Mouse (Mus musculus) mesoderm, embryonic 11.5 days (tissue): ENCODE results near the gene Trpv2.
A peak's percentile ranks its signal among the peaks of the same experiment; 100 is the strongest.

Experiments used
- DNase-seq: peaks from one replicate; pipeline ENCODE4 v3.0.0-alpha.2; 2012; ENCODE audit warnings: low read depth, low spot score

The Trpv2 gene

GRCm38 (mm10) chr11:62558961-62559646, 15.2 kb upstream of the Trpv2 start:
- no peak for DNase-seq

DNA sequence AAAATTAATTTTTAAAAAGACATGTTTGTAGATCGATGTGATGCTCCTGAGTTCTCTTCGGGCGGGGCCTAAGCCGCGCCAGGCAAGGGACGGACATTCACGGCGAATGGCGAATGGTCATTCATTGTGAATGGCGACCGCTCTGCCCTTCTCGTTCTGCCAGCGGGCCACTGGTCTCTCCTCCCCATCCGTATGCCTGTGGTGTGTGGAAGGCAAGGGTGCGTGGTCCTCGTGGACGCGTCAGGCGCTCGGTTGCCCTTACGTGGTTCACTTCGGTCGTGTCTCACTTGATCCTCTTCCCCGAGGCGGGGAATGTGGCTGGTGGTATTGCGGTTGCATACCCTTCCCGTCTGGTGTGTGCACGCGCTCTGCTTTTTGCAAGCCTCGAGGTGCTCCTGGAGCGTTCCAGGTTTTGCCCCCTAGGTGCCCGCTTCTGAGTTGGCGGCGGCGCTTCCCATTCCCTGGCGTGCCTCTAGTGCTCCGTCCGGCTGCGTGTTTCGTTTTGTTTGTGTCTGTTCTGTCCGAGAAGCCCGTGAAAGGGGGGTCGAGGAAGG, 13.7 kb upstream of the Trpv2 start:
- DNase-seq = no peak

GRCm38 (mm10) chr11:62563590-62563989, 10.7 kb upstream of the Trpv2 start:
- DNase-seq = no peak

- DNase-seq = no peak
Measured at GRCm38 (mm10) chr11:62565747-62566146, 8.5 kb upstream of the Trpv2 start.

DNA sequence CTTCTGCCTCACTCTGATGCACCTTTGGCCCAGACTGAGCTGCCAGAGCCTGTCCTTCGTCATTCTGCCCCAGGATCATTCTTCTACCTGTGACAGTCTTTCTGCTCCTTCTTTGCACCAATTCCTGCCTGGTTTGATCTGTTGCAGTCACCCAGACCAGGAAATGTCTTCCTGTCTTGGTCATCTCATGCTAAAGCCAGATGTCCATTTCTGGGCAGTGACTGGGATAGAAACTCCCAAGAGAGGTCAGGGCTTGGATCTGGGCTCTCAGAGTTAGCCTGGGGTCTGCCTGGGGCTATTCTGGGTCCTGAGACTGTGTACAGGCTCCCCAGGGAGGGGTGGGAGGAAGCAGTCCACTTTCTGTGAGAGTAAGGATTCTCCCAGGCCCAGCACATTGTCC, 8.1 kb upstream of the Trpv2 start:
- no peak for DNase-seq

DNA sequence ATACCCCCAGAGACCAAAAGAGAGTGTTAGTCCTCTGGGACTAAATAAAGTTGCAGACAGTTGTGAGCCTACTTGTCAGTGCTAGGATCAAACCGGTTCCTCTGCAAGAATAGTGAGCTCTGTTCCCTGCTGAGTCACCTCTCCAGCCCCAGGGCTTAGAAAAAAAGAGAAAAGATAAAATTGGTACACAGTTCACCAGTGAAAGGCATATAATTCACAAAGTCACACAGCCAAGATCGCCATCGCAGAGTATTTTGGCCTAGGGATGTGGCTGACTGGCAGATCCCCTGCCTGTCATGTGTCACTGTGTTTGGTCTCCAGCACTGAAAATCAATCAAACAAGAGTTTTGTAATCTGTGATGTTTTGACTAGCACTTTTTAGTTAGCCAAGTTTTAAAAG, 6.0 kb upstream of the Trpv2 start:
- no peak for DNase-seq

DNA sequence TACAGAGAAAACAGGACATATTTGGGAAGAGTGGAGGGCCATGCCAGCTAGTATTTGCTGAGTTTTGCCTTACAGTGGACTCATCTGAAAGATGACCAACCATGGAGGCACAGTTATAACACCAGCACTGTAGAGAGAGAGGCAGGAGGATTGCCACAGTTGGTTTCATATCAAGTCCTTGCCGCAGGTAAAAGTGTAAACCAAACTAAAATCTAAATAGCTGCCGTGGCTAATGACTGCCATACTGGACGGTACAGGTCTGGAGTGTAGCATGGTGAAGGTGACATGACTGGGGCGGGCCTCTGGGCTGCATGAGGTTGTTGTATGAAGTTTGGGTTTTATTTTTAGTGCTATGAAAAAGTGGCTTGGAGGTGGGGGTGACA, 408 bp downstream of the Trpv2 start:
- no peak for DNase-seq

GRCm38 (mm10) chr11:62575297-62575658, 992 bp downstream of the Trpv2 start:
- peak; percentile 90 for DNase-seq

- no peak for DNase-seq
Measured at GRCm38 (mm10) chr11:62575659-62576438, 1.6 kb downstream of the Trpv2 start.

GRCm38 (mm10) chr11:62576530-62577152, 2.4 kb downstream of the Trpv2 start:
- DNase-seq = no peak

DNA sequence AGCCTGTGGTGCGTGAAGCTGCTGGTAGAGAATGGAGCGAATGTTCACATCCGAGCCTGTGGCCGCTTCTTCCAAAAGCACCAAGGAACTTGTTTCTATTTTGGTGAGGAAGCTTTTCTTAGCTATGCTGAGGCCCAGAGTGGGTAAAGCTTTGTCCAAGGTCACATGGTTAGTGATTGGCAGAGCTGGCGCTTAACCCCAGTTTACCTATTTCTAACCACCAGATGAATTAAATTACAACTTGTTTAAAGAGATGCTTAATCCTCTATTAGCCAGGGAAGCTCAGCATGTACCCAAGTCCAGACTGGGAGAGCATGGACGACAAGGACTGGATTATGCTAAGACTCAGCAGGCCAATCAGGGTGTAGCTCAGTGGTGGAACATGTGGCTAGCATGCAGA, 8.7 kb downstream of the Trpv2 start:
- no peak for DNase-seq

- DNase-seq = no peak
Measured at GRCm38 (mm10) chr11:62584671-62585206, 10.5 kb downstream of the Trpv2 start.

GRCm38 (mm10) chr11:62587034-62587433, 12.7 kb downstream of the Trpv2 start:
- DNase-seq = no peak

GRCm38 (mm10) chr11:62589391-62589790, 15.1 kb downstream of the Trpv2 start:
- DNase-seq = no peak

- no peak for DNase-seq
Measured at GRCm38 (mm10) chr11:62591026-62591425, 16.7 kb downstream of the Trpv2 start.

DNA sequence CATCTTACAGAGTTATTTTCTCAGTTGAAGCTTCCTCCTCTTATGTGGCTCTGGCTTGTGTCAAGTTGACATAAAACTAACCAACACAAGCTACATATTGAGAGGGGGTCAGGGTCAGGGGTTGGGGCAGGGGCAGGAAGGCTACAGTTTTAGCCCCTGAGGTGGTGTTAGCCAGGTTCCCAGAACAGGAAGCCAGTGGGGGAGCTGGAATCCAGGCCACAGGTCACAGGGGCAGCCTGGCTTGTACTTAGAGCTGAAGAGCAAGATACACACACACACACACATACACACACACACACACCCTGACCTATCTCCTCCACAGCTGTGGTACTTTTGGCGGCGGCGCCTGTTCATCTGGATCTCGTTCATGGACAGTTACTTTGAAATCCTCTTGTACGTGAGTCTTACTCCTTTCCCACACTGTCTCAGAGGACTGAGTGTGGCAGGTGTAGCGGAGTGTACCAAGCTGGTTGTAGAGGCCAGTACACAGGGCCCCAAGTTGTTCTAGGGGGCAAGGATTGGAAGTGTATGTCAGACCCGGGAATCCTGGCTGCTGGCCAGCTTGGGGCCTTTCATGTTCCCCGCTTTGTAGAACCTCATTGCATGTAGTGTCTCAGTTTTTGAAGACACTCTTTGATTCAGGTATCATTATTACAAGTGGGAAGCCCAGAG, 17.8 kb downstream of the Trpv2 start:
- no peak for DNase-seq

DNA sequence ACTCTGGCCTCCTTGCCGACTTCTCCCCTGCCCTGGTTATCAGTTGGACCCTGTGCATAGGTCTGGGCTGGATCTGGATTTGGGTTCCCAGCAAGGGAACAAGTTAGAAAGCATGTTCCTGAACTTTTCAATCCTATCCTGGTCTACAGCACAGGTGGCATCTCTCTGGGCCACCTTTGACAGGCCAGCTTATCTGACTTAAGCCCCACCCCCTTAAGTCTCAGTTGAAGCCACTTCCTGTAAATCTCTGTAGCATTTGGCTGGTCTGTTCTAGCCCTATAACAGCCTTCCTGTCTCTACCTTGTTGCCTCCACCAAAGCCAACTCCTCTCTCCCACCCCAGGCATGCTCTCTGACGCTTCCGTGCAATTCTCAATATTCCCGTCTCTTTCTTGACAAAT, 24.3 kb downstream of the Trpv2 start:
- no peak for DNase-seq

- DNase-seq = no peak
Measured at GRCm38 (mm10) chr11:62601732-62602618, 27.7 kb downstream of the Trpv2 start.

GRCm38 (mm10) chr11:62602619-62603311, 28.5 kb downstream of the Trpv2 start:
- peak; percentile 99 for DNase-seq
